Mouse (Mus musculus): ENCODE measurements around the gene Rnase1.

- no peak for TF ChIP-seq CTCF (IDR thresholded peaks at IDR 0.05; ENCODE audit: borderline replicate concordance, control insufficient read depth, extremely low read depth, insufficient read depth, low read length, poor library complexity)
- no peak for TF ChIP-seq POLR2A (IDR thresholded peaks at IDR 0.05; ENCODE audit: control insufficient read depth, extremely low read depth, insufficient read depth, low read length, poor library complexity)
Observed at GRCm38 (mm10) chr14:51111966-51112365, 34.6 kb downstream of the Rnase1 start.

All from thymus, adult 2 months (tissue).